In genomic region chr6:120643776-120644175, GRCm38 (mm10) we compare ENCODE assay signal across 14 mouse cellular contexts.
"Had no signal": no experiment of that assay in that cellular context is flagged by ENCODE, and none has a peak within 500 bp of the region (broad histone marks: within the 10 kb centered on the region; RNA-seq: fewer than 3 reads in every experiment).

No protein-coding gene starts in this region.

- H3K4me2 ChIP-seq: limb, embryonic 13.5 days; lung, embryonic 14.5 days; neural tube, embryonic 15.5 days had no signal

- H3K9me3 ChIP-seq: limb, embryonic 13.5 days; midbrain, embryonic 10.5 days; neural tube, embryonic 15.5 days had no signal

- H3K27me3 ChIP-seq: limb, embryonic 13.5 days; neural tube, embryonic 15.5 days had no signal

- H3K9ac ChIP-seq: limb, embryonic 13.5 days; lung, embryonic 14.5 days; neural tube, embryonic 15.5 days had no signal

- DNase-seq: left cerebral cortex, postnatal 4 days; lung, embryonic 14.5 days; lung, postnatal 10 days; lung, postnatal 4 days; midbrain, embryonic 14.5 days; right cerebral cortex, adult 18-20 months; right cerebral cortex, postnatal 25 days; thymus, adult 2 months; thymus, postnatal 25 days had no signal

- ATAC-seq: intestine, postnatal 0 days had no signal

- H3K4me1 ChIP-seq: limb, embryonic 13.5 days; neural tube, embryonic 15.5 days had no signal

- H3K4me3 ChIP-seq: limb, embryonic 13.5 days; midbrain, embryonic 10.5 days; myocyte; neural tube, embryonic 15.5 days had no signal

- H3K27ac ChIP-seq: limb, embryonic 13.5 days; neural tube, embryonic 15.5 days had no signal

- H3K36me3 ChIP-seq: limb, embryonic 13.5 days; midbrain, embryonic 10.5 days; neural tube, embryonic 15.5 days had no signal
